ENCODE assay signal across 15 mouse cellular contexts in genomic region chr17:64511139-64511779, GRCm38 (mm10).
"Had no signal": no experiment of that assay in that cellular context is flagged by ENCODE, and none has a peak within 500 bp of the region (broad histone marks: within the 10 kb centered on the region; RNA-seq: fewer than 3 reads in every experiment).

No protein-coding gene starts in this region.

- ATAC-seq: intestine, embryonic 16.5 days; liver, embryonic 12.5 days; midbrain, embryonic 13.5 days had no signal

- DNase-seq: kidney, adult 18-20 months; kidney, adult 9 months; kidney, postnatal 25 days; layer of hippocampus, adult 9-11 months; liver; lung, adult 18-20 months; lung, postnatal 10 days; lung, postnatal 36 days; spleen, adult 18-20 months; thymus, adult 2 months; thymus, postnatal 14 days; thymus, postnatal 4 days had no signal
